Mouse (Mus musculus): ENCODE measurements around the gene Lrrk2. TPM values are rescaled to one million over a fixed set of nuclear protein-coding genes. Genes with fewer than 3 reads are reported as not detected.

Gene Lrrk2
- total RNA-seq, 1 experiment, result 6.0 TPM

- H3K9ac ChIP-seq (ENCODE audit: insufficient read depth, low read depth, low read length, poor library complexity, severe bottlenecking), result no peak overlapping the region
- DNase-seq (ENCODE audit: low read depth, low spot score), result no peak
- no peaks in the 10 kb centered on the region for H3K9me3 ChIP-seq (ENCODE audit: control insufficient read depth, insufficient read depth, low read depth, low read length)
- H3K4me3 ChIP-seq (ENCODE audit: insufficient read depth in 1 of 2, low read depth in 1 of 2, low read length in 2 of 2, poor library complexity in 1 of 2, severe bottlenecking in 1 of 2), result no peak overlapping the region
- no peaks in the 10 kb centered on the region; the same call in 1 of the 2 replicates for H3K36me3 ChIP-seq (ENCODE audit: control insufficient read depth, insufficient read depth, low read length, poor library complexity, severe bottlenecking)
- no peak for TF ChIP-seq MAFK (IDR thresholded peaks at IDR 0.05; ENCODE audit: insufficient read depth, low read depth, low read length)
- TF ChIP-seq CHD2 (IDR thresholded peaks at IDR 0.05; ENCODE audit: low read depth, low read length), result no peak
- no peak for TF ChIP-seq HCFC1 (IDR thresholded peaks at IDR 0.05; ENCODE audit: borderline replicate concordance, insufficient read depth, low read length)
- no peak for TF ChIP-seq ZC3H11A (IDR thresholded peaks at IDR 0.05; ENCODE audit: borderline replicate concordance, low read depth, low read length)
- TF ChIP-seq ZNF384 (IDR thresholded peaks at IDR 0.05; ENCODE audit: low read depth, low read length), result no peak
- H3K27ac ChIP-seq (ENCODE audit: insufficient read depth, low read depth, low read length, poor library complexity, severe bottlenecking), result no peak overlapping the region
- no peaks in the 10 kb centered on the region for H3K4me1 ChIP-seq (ENCODE audit: control insufficient read depth in 2 of 2, insufficient read depth in 2 of 2, low read length in 2 of 2, poor library complexity in 1 of 2)
- in situ Hi-C loops (cut with MboI; ENCODE audit: low sequenced_read_pairs in 2 of 2, unreplicated experiment in 2 of 2), result no loop called here
These were observed 13.0 kb downstream of the Lrrk2 start for GRCm38 (mm10) chr15:91685880-91686563.

DNA sequence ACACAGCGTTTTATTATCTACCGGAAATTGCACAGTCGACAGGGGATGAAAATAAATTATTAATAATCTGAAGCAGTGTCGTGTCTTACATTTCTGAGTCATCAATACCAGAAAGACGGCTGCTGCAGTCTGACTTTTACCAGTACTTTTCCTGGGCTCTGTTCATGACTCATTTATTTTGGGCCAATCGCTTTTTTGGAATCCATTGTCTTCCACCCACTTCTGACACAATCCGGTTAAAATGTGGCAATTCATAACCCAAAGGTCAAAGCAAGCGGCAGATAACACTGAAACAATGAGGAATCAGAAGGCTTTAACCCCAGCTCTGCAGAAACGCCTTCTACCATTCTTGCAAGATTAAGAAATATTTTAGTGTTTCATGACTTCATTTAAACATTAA lies 17.7 kb downstream of the Lrrk2 start:
- Histone ChIP-seq H3K4me3 (ENCODE audit: insufficient read depth in 1 of 2, low read depth in 1 of 2, low read length in 2 of 2, poor library complexity in 1 of 2, severe bottlenecking in 1 of 2) (no peak overlapping the region), H3K4me1 (ENCODE audit: control insufficient read depth in 2 of 2, insufficient read depth in 2 of 2, low read length in 2 of 2, poor library complexity in 1 of 2) (no peaks in the 10 kb centered on the region), H3K9ac (ENCODE audit: insufficient read depth, low read depth, low read length, poor library complexity, severe bottlenecking) (no peak overlapping the region), H3K36me3 (ENCODE audit: control insufficient read depth, insufficient read depth, low read length, poor library complexity, severe bottlenecking) (no peaks in the 10 kb centered on the region; the same call in 1 of the 2 replicates), H3K9me3 (ENCODE audit: control insufficient read depth, insufficient read depth, low read depth, low read length) (no peaks in the 10 kb centered on the region), H3K27ac (ENCODE audit: insufficient read depth, low read depth, low read length, poor library complexity, severe bottlenecking) (no peak overlapping the region)
- DNase-seq (ENCODE audit: low read depth, low spot score), result no peak
- in situ Hi-C loops (cut with MboI; ENCODE audit: low sequenced_read_pairs in 2 of 2, unreplicated experiment in 2 of 2), result no loop called here
- TF ChIP-seq HCFC1 (IDR thresholded peaks at IDR 0.05; ENCODE audit: borderline replicate concordance, insufficient read depth, low read length) (no peak), ZNF384 (IDR thresholded peaks at IDR 0.05; ENCODE audit: low read depth, low read length) (no peak), ZC3H11A (IDR thresholded peaks at IDR 0.05; ENCODE audit: borderline replicate concordance, low read depth, low read length) (no peak), MAFK (IDR thresholded peaks at IDR 0.05; ENCODE audit: insufficient read depth, low read depth, low read length) (no peak), CHD2 (IDR thresholded peaks at IDR 0.05; ENCODE audit: low read depth, low read length) (no peak)

DNA sequence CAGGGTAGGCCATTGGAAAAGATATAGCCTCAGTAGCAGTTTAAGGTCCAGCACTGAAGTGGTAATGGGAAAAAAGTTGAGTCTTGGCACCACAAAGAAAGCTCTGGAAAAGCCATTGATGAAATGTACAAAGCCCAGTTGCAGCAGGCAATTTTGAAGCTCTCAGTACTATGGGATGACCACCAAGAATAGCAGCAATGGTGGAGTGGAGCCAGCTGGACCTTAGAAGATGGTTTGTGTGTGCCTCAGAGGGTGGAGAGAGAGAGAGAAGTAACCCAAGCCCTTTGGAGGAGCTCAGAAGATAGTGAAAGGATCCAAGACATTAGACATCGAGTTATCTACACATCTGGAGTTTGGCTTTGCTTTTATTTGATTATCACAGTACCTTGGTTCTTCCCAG lies 20.1 kb downstream of the Lrrk2 start:
- no peak overlapping the region for H3K9ac ChIP-seq (ENCODE audit: insufficient read depth, low read depth, low read length, poor library complexity, severe bottlenecking)
- no peak overlapping the region for H3K4me3 ChIP-seq (ENCODE audit: insufficient read depth in 1 of 2, low read depth in 1 of 2, low read length in 2 of 2, poor library complexity in 1 of 2, severe bottlenecking in 1 of 2)
- H3K36me3 ChIP-seq (ENCODE audit: control insufficient read depth, insufficient read depth, low read length, poor library complexity, severe bottlenecking), result no peaks in the 10 kb centered on the region; the same call in 1 of the 2 replicates
- H3K4me1 ChIP-seq (ENCODE audit: control insufficient read depth in 2 of 2, insufficient read depth in 2 of 2, low read length in 2 of 2, poor library complexity in 1 of 2), result no peaks in the 10 kb centered on the region
- no peaks in the 10 kb centered on the region for H3K9me3 ChIP-seq (ENCODE audit: control insufficient read depth, insufficient read depth, low read depth, low read length)
- in situ Hi-C loops (cut with MboI; ENCODE audit: low sequenced_read_pairs in 2 of 2, unreplicated experiment in 2 of 2), result no loop called here
- no peak for TF ChIP-seq ZNF384 (IDR thresholded peaks at IDR 0.05; ENCODE audit: low read depth, low read length)
- TF ChIP-seq CHD2 (IDR thresholded peaks at IDR 0.05; ENCODE audit: low read depth, low read length), result no peak
- no peak for TF ChIP-seq MAFK (IDR thresholded peaks at IDR 0.05; ENCODE audit: insufficient read depth, low read depth, low read length)
- no peak for TF ChIP-seq ZC3H11A (IDR thresholded peaks at IDR 0.05; ENCODE audit: borderline replicate concordance, low read depth, low read length)
- TF ChIP-seq HCFC1 (IDR thresholded peaks at IDR 0.05; ENCODE audit: borderline replicate concordance, insufficient read depth, low read length), result no peak
- H3K27ac ChIP-seq (ENCODE audit: insufficient read depth, low read depth, low read length, poor library complexity, severe bottlenecking), result no peak overlapping the region
- no peak for DNase-seq (ENCODE audit: low read depth, low spot score)

DNA sequence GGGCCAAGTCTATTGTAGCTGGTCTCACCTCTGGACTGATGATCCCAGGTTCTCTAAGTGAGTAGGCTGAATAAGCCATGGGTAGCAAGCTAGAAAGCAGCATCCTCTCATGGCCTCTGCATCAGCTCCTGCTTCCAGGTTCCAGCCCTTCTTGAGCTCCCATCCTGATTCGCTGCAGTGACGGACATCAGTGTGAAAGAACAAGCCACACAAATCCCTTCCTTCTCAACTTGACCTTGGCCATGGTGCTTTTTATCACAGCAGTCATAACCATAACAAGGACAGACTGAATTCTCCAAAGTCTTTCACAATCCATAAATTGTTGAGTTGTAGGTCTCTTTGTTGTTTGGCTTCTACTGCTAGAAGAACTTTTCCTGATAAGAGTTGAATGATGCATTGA lies 20.9 kb downstream of the Lrrk2 start:
- Histone ChIP-seq H3K9ac (ENCODE audit: insufficient read depth, low read depth, low read length, poor library complexity, severe bottlenecking) (no peak overlapping the region), H3K36me3 (ENCODE audit: control insufficient read depth, insufficient read depth, low read length, poor library complexity, severe bottlenecking) (no peaks in the 10 kb centered on the region; the same call in 1 of the 2 replicates), H3K4me3 (ENCODE audit: insufficient read depth in 1 of 2, low read depth in 1 of 2, low read length in 2 of 2, poor library complexity in 1 of 2, severe bottlenecking in 1 of 2) (no peak overlapping the region), H3K4me1 (ENCODE audit: control insufficient read depth in 2 of 2, insufficient read depth in 2 of 2, low read length in 2 of 2, poor library complexity in 1 of 2) (no peaks in the 10 kb centered on the region), H3K27ac (ENCODE audit: insufficient read depth, low read depth, low read length, poor library complexity, severe bottlenecking) (no peak overlapping the region), H3K9me3 (ENCODE audit: control insufficient read depth, insufficient read depth, low read depth, low read length) (no peaks in the 10 kb centered on the region)
- TF ChIP-seq HCFC1 (IDR thresholded peaks at IDR 0.05; ENCODE audit: borderline replicate concordance, insufficient read depth, low read length), result no peak
- TF ChIP-seq MAFK (IDR thresholded peaks at IDR 0.05; ENCODE audit: insufficient read depth, low read depth, low read length), result no peak
- no peak for TF ChIP-seq ZNF384 (IDR thresholded peaks at IDR 0.05; ENCODE audit: low read depth, low read length)
- TF ChIP-seq ZC3H11A (IDR thresholded peaks at IDR 0.05; ENCODE audit: borderline replicate concordance, low read depth, low read length), result no peak
- TF ChIP-seq CHD2 (IDR thresholded peaks at IDR 0.05; ENCODE audit: low read depth, low read length), result no peak
- no peak for DNase-seq (ENCODE audit: low read depth, low spot score)
- in situ Hi-C loops (cut with MboI; ENCODE audit: low sequenced_read_pairs in 2 of 2, unreplicated experiment in 2 of 2), result no loop called here

Data from ES-E14 (cell line).